Mouse (Mus musculus) lung, postnatal 25 days (tissue): Measurements from ENCODE around the gene Stum.
"Not testable (repeated sequence)": the region's sequence is repeated elsewhere in the genome, so short reads cannot be mapped to it uniquely, and the experiment has no call there.

Experiments
- DNase-seq: peaks from one replicate; pipeline ENCODE4 v3.0.0; 2022; ENCODE audit warnings: low spot score

Stum gene

GRCm38 (mm10) chr1:180483399-180484291 lies at the start of gene Stum:
Gene Stum (minus strand): TSS chr1:180483504.
- peak; percentile 75 for DNase-seq

- no peak for DNase-seq
Measured at GRCm38 (mm10) chr1:180532671-180533070, 49.4 kb upstream of the Stum start.

GRCm38 (mm10) chr1:180530457-180531263 lies 47.4 kb upstream of the Stum start:
- no peak for DNase-seq

- no peak for DNase-seq
Measured at GRCm38 (mm10) chr1:180529847-180530246, 46.5 kb upstream of the Stum start.

- no peak for DNase-seq
Measured at GRCm38 (mm10) chr1:180525301-180525700, 42.0 kb upstream of the Stum start.

- no peak for DNase-seq
Measured at GRCm38 (mm10) chr1:180523320-180523719, 40.0 kb upstream of the Stum start.

- DNase-seq: no peak
Measured at GRCm38 (mm10) chr1:180520190-180520589, 36.9 kb upstream of the Stum start.

- no peak for DNase-seq
Measured at GRCm38 (mm10) chr1:180519520-180519919, 36.2 kb upstream of the Stum start.

GRCm38 (mm10) chr1:180518899-180519298 lies 35.6 kb upstream of the Stum start:
- DNase-seq: not testable (repeated sequence)

GRCm38 (mm10) chr1:180518412-180518811 lies 35.1 kb upstream of the Stum start:
- DNase-seq: peak; percentile 65

- no peak for DNase-seq
Measured at GRCm38 (mm10) chr1:180517390-180518054, 34.2 kb upstream of the Stum start.

GRCm38 (mm10) chr1:180514077-180514476 lies 30.8 kb upstream of the Stum start:
- DNase-seq: no peak

- DNase-seq: no peak
Measured at GRCm38 (mm10) chr1:180510879-180511278, 27.6 kb upstream of the Stum start.

- DNase-seq: peak; percentile 29
Measured at GRCm38 (mm10) chr1:180510442-180510841, 27.1 kb upstream of the Stum start.

- DNase-seq: no peak
Measured at GRCm38 (mm10) chr1:180508662-180509061, 25.4 kb upstream of the Stum start.

- no peak for DNase-seq
Measured at GRCm38 (mm10) chr1:180507291-180507791, 24.0 kb upstream of the Stum start.

- no peak for DNase-seq
Measured at GRCm38 (mm10) chr1:180506341-180506740, 23.0 kb upstream of the Stum start.

- no peak for DNase-seq
Measured at GRCm38 (mm10) chr1:180504899-180505298, 21.6 kb upstream of the Stum start.

GRCm38 (mm10) chr1:180503484-180503883 lies 20.2 kb upstream of the Stum start:
- DNase-seq: no peak

GRCm38 (mm10) chr1:180502566-180502965 lies 19.3 kb upstream of the Stum start:
- no peak for DNase-seq

- no peak for DNase-seq
Measured at GRCm38 (mm10) chr1:180500641-180501040, 17.3 kb upstream of the Stum start.

- DNase-seq: no peak
Measured at GRCm38 (mm10) chr1:180500218-180500617, 16.9 kb upstream of the Stum start.
